Mouse (Mus musculus) heart, postnatal 14 days (tissue): Measurements from ENCODE around the gene Leng8. TPM values are rescaled to one million over a fixed set of nuclear protein-coding genes. Genes with fewer than 3 reads are reported as not detected.
"Not testable (repeated sequence)": the region's sequence is repeated elsewhere in the genome, so short reads cannot be mapped to it uniquely, and the experiment has no call there.

Source experiments
- DNase-seq, 2 experiments: peaks; one replicate each; pipeline ENCODE4 v3.0.0; 2021 to 2022
- intact Hi-C: fragments of 180-260 bp; cut with DNase I; formaldehyde crosslinking; loops from one replicate; pipeline ENCODE4 v1.15.1; 2025
- total RNA-seq, 2 experiments: library from RNA; stranded (reverse); gene quantifications; 2 replicates each; pipeline ENCODE4 v1.2.3; 2021

The Leng8 gene
- total RNA-seq, 2 experiments from 2014 or later: 47.6 to 64.6 TPM

GRCm38 (mm10) chr7:4144766-4145551 lies 8.1 kb downstream of the Leng8 start:
- peak in 1 of 2 experiments; percentile 0 for DNase-seq
- intact Hi-C loops: loop anchor here (10.0 kb wide), 2 partner anchors 480 to 940 kb away; partner anchors contain the start of genes Epn1 and Leng1

- DNase-seq: peak; percentile 51 to 66
- intact Hi-C loops: loop anchor here (10.0 kb wide), 2 partner anchors 481 to 939 kb away; partner anchors contain the start of genes Epn1 and Leng1
Measured at GRCm38 (mm10) chr7:4145552-4146190, 8.8 kb downstream of the Leng8 start.

- intact Hi-C loops: loop anchor here (10.0 kb wide), 2 partner anchors 482 to 938 kb away; partner anchors contain the start of genes Epn1 and Leng1
Measured at GRCm38 (mm10) chr7:4146241-4147180, 9.7 kb downstream of the Leng8 start.

GRCm38 (mm10) chr7:4147371-4147770 lies 10.5 kb downstream of the Leng8 start:
- intact Hi-C loops: loop anchor here (10.0 kb wide), 2 partner anchors 483 to 937 kb away; partner anchors contain the start of genes Epn1 and Leng1
- no peak for DNase-seq

More at GRCm38 (mm10) chr7:4146241-4147180, 9.7 kb downstream of the Leng8 start:
- no peak for DNase-seq

- intact Hi-C loops: loop anchor here (2.0 to 10.0 kb wide), 3 partner anchors 15 to 937 kb away; partner anchors contain the start of genes Epn1 and Leng1
- DNase-seq: no peak
Measured at GRCm38 (mm10) chr7:4147836-4148235, 11.0 kb downstream of the Leng8 start.

GRCm38 (mm10) chr7:4148341-4149208 lies 11.7 kb downstream of the Leng8 start:
- intact Hi-C loops: loop anchor here (2.0 to 10.0 kb wide), 3 partner anchors 14 to 936 kb away; partner anchors contain the start of genes Epn1 and Leng1
- no peak for DNase-seq

GRCm38 (mm10) chr7:4149209-4150054 lies 12.6 kb downstream of the Leng8 start:
- peak; percentile 84 to 87 for DNase-seq

GRCm38 (mm10) chr7:4150059-4150541 lies 13.3 kb downstream of the Leng8 start, which contains the start of gene Leng9:
Gene Leng9, minus strand, starts transcription at chr7:4150374.
- intact Hi-C loops: no loop called here

More at GRCm38 (mm10) chr7:4149209-4150054, 12.6 kb downstream of the Leng8 start:
- intact Hi-C loops: loop anchor here (2.0 to 10.0 kb wide), 3 partner anchors 13 to 935 kb away; partner anchors contain the start of genes Epn1 and Leng1

GRCm38 (mm10) chr7:4150811-4151221 lies 14.0 kb downstream of the Leng8 start:
- intact Hi-C loops: no loop called here
- DNase-seq: peak in 1 of 2 experiments; percentile 36

More at GRCm38 (mm10) chr7:4150059-4150541, 13.3 kb downstream of the Leng8 start, which contains the start of gene Leng9:
- DNase-seq: peak; percentile 36 to 43

GRCm38 (mm10) chr7:4151241-4151640 lies 14.4 kb downstream of the Leng8 start:
- no peak for DNase-seq
- intact Hi-C loops: no loop called here

GRCm38 (mm10) chr7:4154356-4154755 lies 17.5 kb downstream of the Leng8 start:
- DNase-seq: no peak
- intact Hi-C loops: no loop called here

- DNase-seq: no peak
- intact Hi-C loops: no loop called here
Measured at GRCm38 (mm10) chr7:4154976-4155375, 18.1 kb downstream of the Leng8 start.

GRCm38 (mm10) chr7:4161596-4161995 lies 24.8 kb downstream of the Leng8 start:
- intact Hi-C loops, DNase-seq: not testable (repeated sequence)

GRCm38 (mm10) chr7:4163571-4164072 lies 26.8 kb downstream of the Leng8 start:
- peak in 1 of 2 experiments; percentile 14 for DNase-seq

GRCm38 (mm10) chr7:4164090-4164910 lies 27.5 kb downstream of the Leng8 start, which contains the start of gene Cdc42ep5:
Gene Cdc42ep5, minus strand, starts transcription at chr7:4164860.
- DNase-seq: peak; percentile 55 to 67
- intact Hi-C loops: no loop called here

More at GRCm38 (mm10) chr7:4163571-4164072, 26.8 kb downstream of the Leng8 start:
- intact Hi-C loops: loop anchor here (2.0 kb wide), 1 partner anchor 15 kb away; no protein-coding TSS in a partner anchor

- DNase-seq: no peak
- intact Hi-C loops: no loop called here
Measured at GRCm38 (mm10) chr7:4165286-4165685, 28.4 kb downstream of the Leng8 start.
